22 mouse cellular contexts compared by ENCODE assay signal in genomic region chr11:83576927-83577555, GRCm38 (mm10). TPM values are rescaled to one million over a fixed set of nuclear protein-coding genes. Genes with fewer than 3 reads are reported as not detected.
DNase-seq lines count a peak whose midpoint lies in the region; ATAC-seq and TF ChIP-seq lines count a peak whose summit lies in the region.
"Had no signal": no experiment of that assay in that cellular context is flagged by ENCODE, and none has a peak within 500 bp of the region (broad histone marks: within the 10 kb centered on the region; RNA-seq: fewer than 3 reads in every experiment).

No protein-coding gene starts in this region.

- TF ChIP-seq EP300 in liver, postnatal 0 days (IDR thresholded peaks at IDR 0.05; ENCODE audit: low read depth), result no peak

- DNase-seq in liver, postnatal 0 days, result no peak
- no peak for DNase-seq in liver, embryonic 11.5 days (ENCODE audit: low spot score)
- DNase-seq in NIH3T3 (ENCODE audit: low read depth), result peak; percentile 90
- DNase-seq in B cell, adult 2 months, result no peak
- DNase-seq in gastrocnemius, postnatal 4 days (ENCODE audit: low spot score in 2 of 2), result no peak
- DNase-seq: adrenal gland, adult 8-10 months; cerebellum, postnatal 14 days; gastrocnemius, postnatal 36 days; kidney, adult 18-20 months; kidney, postnatal 25 days; lung, postnatal 10 days; right cerebral cortex, postnatal 14 days; thymus, adult 18-20 months had no signal

- H3K27me3 ChIP-seq in liver, postnatal 0 days (ENCODE audit: insufficient read depth, low read length), result no peaks in the 10 kb centered on the region
- no peaks in the 10 kb centered on the region for H3K27me3 ChIP-seq in liver, embryonic 11.5 days (replicated peaks; ENCODE audit: control insufficient read depth, insufficient read depth, low read length)
- H3K27me3 ChIP-seq: limb, embryonic 15.5 days; midbrain, embryonic 12.5 days had no signal

- H3K9ac ChIP-seq in liver, postnatal 0 days (replicated peaks), result no peak overlapping the region
- H3K9ac ChIP-seq in liver, embryonic 11.5 days (ENCODE audit: low read depth, low read length), result no peak overlapping the region
- H3K9ac ChIP-seq: limb, embryonic 15.5 days; midbrain, embryonic 12.5 days had no signal

- peak overlapping the region; percentile 77 for H3K27ac ChIP-seq in liver, postnatal 0 days (ENCODE audit: low read depth)
- H3K27ac ChIP-seq in liver, embryonic 11.5 days (ENCODE audit: low read depth, low read length), result no peak overlapping the region
- peak overlapping the region; percentile 94 for H3K27ac ChIP-seq in macrophage
- H3K27ac ChIP-seq: limb, embryonic 15.5 days; midbrain, embryonic 12.5 days had no signal

- ATAC-seq in liver, postnatal 0 days, result peak; percentile 26
- no peak for ATAC-seq in liver, embryonic 11.5 days (replicated peaks; ENCODE audit: low FRiP score)
- no peak for ATAC-seq in erythroid progenitor cell, adult 5-6 weeks (replicated peaks; ENCODE audit: low FRiP score, poor library complexity, severe bottlenecking)
- ATAC-seq: hindbrain, embryonic 16.5 days had no signal

- H3K4me3 ChIP-seq in liver, postnatal 0 days (ENCODE audit: low read depth, low read length), result peak overlapping the region; percentile 25; the same call in 1 of the 2 replicates
- H3K4me3 ChIP-seq in liver, embryonic 11.5 days (ENCODE audit: low read depth, low read length), result no peak overlapping the region
- peak overlapping the region; percentile 51 for H3K4me3 ChIP-seq in macrophage (ENCODE audit: inconsistent target)
- H3K4me3 ChIP-seq: limb, embryonic 15.5 days; midbrain, embryonic 12.5 days had no signal

- H3K9me3 ChIP-seq in liver, postnatal 0 days (ENCODE audit: low read length), result no peaks in the 10 kb centered on the region
- H3K9me3 ChIP-seq in liver, embryonic 11.5 days (ENCODE audit: control insufficient read depth, low read length), result no peaks in the 10 kb centered on the region
- H3K9me3 ChIP-seq: limb, embryonic 15.5 days; midbrain, embryonic 12.5 days had no signal

- no peak for TF ChIP-seq CTCF in liver, postnatal 0 days (IDR thresholded peaks at IDR 0.05; ENCODE audit: low read depth)

- H3K4me2 ChIP-seq in liver, postnatal 0 days (ENCODE audit: low read depth, low read length), result peak overlapping the region; percentile 60
- no peak overlapping the region for H3K4me2 ChIP-seq in liver, embryonic 11.5 days
- H3K4me2 ChIP-seq: limb, embryonic 15.5 days; midbrain, embryonic 12.5 days had no signal

- H3K4me1 ChIP-seq in liver, postnatal 0 days (ENCODE audit: insufficient read depth), result peaks cover 16% of the 10 kb centered on the region
- H3K4me1 ChIP-seq in liver, embryonic 11.5 days (replicated peaks; ENCODE audit: control insufficient read depth, insufficient read depth, low read length), result no peaks in the 10 kb centered on the region
- H3K4me1 ChIP-seq: limb, embryonic 15.5 days; midbrain, embryonic 12.5 days had no signal

- H3K79me2 ChIP-seq in macrophage (ENCODE audit: inconsistent target), result peaks cover 36% of the 10 kb centered on the region

- no peaks in the 10 kb centered on the region for H3K36me3 ChIP-seq in liver, postnatal 0 days (replicated peaks; ENCODE audit: insufficient read depth, low read length)
- H3K36me3 ChIP-seq in liver, embryonic 11.5 days (ENCODE audit: control insufficient read depth, insufficient read depth, low read length), result no peaks in the 10 kb centered on the region
- peaks cover 19% of the 10 kb centered on the region; the same call in 1 of the 2 replicates for H3K36me3 ChIP-seq in macrophage (ENCODE audit: inconsistent target)
- H3K36me3 ChIP-seq: limb, embryonic 15.5 days; midbrain, embryonic 12.5 days had no signal

- 41% methylated on average over 4 of the region's 4 CpGs for WGBS in liver, postnatal 0 days (ENCODE audit: insufficient replicate concordance)
- WGBS in liver, embryonic 11.5 days, result 73% methylated on average over 4 of the region's 4 CpGs
- 10% methylated on average over 4 of the region's 4 CpGs for WGBS in macrophage (ENCODE audit: missing documents)

RNA-seq across cellular contexts. Expression of gene Ccl9, which starts 1.4 kb away (rescaled TPM):
- polyA plus RNA-seq in liver, postnatal 0 days (2015; fragmentation: Nextera tagmentation; extraction: Ambion mirVana), result 92.6 and 107 TPM in 2 replicates
- polyA plus RNA-seq in liver, embryonic 11.5 days (2014; fragmentation: Nextera tagmentation; extraction: Ambion mirVana), result 5.5 and 8.7 TPM in 2 replicates
- 100 to 1,000 TPM in 16 of 26 experiments, 10 to 100 TPM in 10; 27.1 to 700 (median 152) TPM for total RNA-seq in macrophage (2018; cell fraction: chromatin; rRNA removed)
- 1,000 to 10,000 TPM in 7 of 26 experiments, 100 to 1,000 TPM in 19; 287 to 1,885 (median 507) TPM for total RNA-seq in macrophage (2018; cell fraction: cytosol; rRNA removed)
- total RNA-seq in macrophage (2018; cell fraction: nucleus; rRNA removed), result 1,000 to 10,000 TPM in 2 of 26 experiments, 100 to 1,000 TPM in 23, 10 to 100 TPM in 1; 94.4 to 1,218 (median 394) TPM
- 289 to 625 TPM (median 620 TPM) in 3 replicates for polyA plus RNA-seq in macrophage (2018)
- 28.1 and 34.2 TPM in 2 replicates for total RNA-seq in erythroid progenitor cell, adult 5-6 weeks (2015; ENCODE audit: low replicate concordance)
- 7.1 and 35.4 TPM in 2 replicates for total RNA-seq in erythroid progenitor cell, adult 5-6 weeks (2017; ENCODE audit: low replicate concordance)
- total RNA-seq in gastrocnemius, postnatal 4 days (2021), result 1 to 10 TPM; 4.0 to 4.9 TPM

RNA-seq across cellular contexts. Expression of gene Ccl6, which starts 15.8 kb away (rescaled TPM):
- 46.9 and 55.2 TPM in 2 replicates for polyA plus RNA-seq in liver, postnatal 0 days (2015; fragmentation: Nextera tagmentation; extraction: Ambion mirVana)
- 14.7 and 16.1 TPM in 2 replicates for polyA plus RNA-seq in liver, embryonic 11.5 days (2014; fragmentation: Nextera tagmentation; extraction: Ambion mirVana)
- total RNA-seq in macrophage (2018; cell fraction: chromatin; rRNA removed), result 100 to 1,000 TPM in 5 of 26 experiments, 10 to 100 TPM in 21; 13.7 to 172 (median 40.9) TPM
- 100 to 1,000 TPM; 122 to 667 (median 326) TPM for total RNA-seq in macrophage (2018; cell fraction: cytosol; rRNA removed)
- total RNA-seq in macrophage (2018; cell fraction: nucleus; rRNA removed), result 100 to 1,000 TPM in 13 of 26 experiments, 10 to 100 TPM in 13; 47.6 to 271 (median 103) TPM
- 508 to 1,107 TPM (median 907 TPM) in 3 replicates for polyA plus RNA-seq in macrophage (2018)
- total RNA-seq in erythroid progenitor cell, adult 5-6 weeks (2015; ENCODE audit: low replicate concordance), result 55.5 and 74.2 TPM in 2 replicates
- total RNA-seq in erythroid progenitor cell, adult 5-6 weeks (2017; ENCODE audit: low replicate concordance), result 24.0 and 25.2 TPM in 2 replicates
- total RNA-seq in gastrocnemius, postnatal 4 days (2021), result 1 to 10 TPM; 2.9 to 3.7 TPM

RNA-seq across cellular contexts. Expression of gene Ccl5, which starts 46.7 kb away (rescaled TPM):
- 8.6 and 12.7 TPM in 2 replicates for polyA plus RNA-seq in liver, postnatal 0 days (2015; fragmentation: Nextera tagmentation; extraction: Ambion mirVana)
- polyA plus RNA-seq in liver, embryonic 11.5 days (2014; fragmentation: Nextera tagmentation; extraction: Ambion mirVana), result not detected in 2 replicates
- total RNA-seq in macrophage (2018; cell fraction: chromatin; rRNA removed), result 1,000 to 10,000 TPM in 11 of 26 experiments, 100 to 1,000 TPM in 8, 10 to 100 TPM in 5, 1 to 10 TPM in 2; 2.2 to 3,982 (median 702) TPM
- total RNA-seq in macrophage (2018; cell fraction: cytosol; rRNA removed), result over 10,000 TPM in 13 of 26 experiments, 1,000 to 10,000 TPM in 2, 100 to 1,000 TPM in 6, 10 to 100 TPM in 5; 36.9 to 23,037 (median 8,667) TPM
- total RNA-seq in macrophage (2018; cell fraction: nucleus; rRNA removed), result 1,000 to 10,000 TPM in 18 of 26 experiments, 100 to 1,000 TPM in 2, 10 to 100 TPM in 6; 20.5 to 8,493 (median 2,733) TPM
- 67.6 to 220 TPM (median 169 TPM) in 3 replicates for polyA plus RNA-seq in macrophage (2018)
- total RNA-seq in erythroid progenitor cell, adult 5-6 weeks (2015; ENCODE audit: low replicate concordance), result 11.5 and 25.6 TPM in 2 replicates
- total RNA-seq in erythroid progenitor cell, adult 5-6 weeks (2017; ENCODE audit: low replicate concordance), result 4.6 TPM in 1 of 2 replicates, not detected in the other
- not detected for total RNA-seq in gastrocnemius, postnatal 4 days (2021)
- total RNA-seq: gastrocnemius, postnatal 36 days; layer of hippocampus, postnatal 14 days; left cerebral cortex, postnatal 14 days had no signal
- polyA plus RNA-seq: embryonic facial prominence, embryonic 11.5 days; midbrain, embryonic 12.5 days had no signal

RNA-seq across cellular contexts. Expression of gene Heatr9, which starts 55.1 kb away (rescaled TPM):
- not detected in 2 replicates for polyA plus RNA-seq in liver, postnatal 0 days (2015; fragmentation: Nextera tagmentation; extraction: Ambion mirVana)
- polyA plus RNA-seq in liver, embryonic 11.5 days (2014; fragmentation: Nextera tagmentation; extraction: Ambion mirVana), result not detected in 2 replicates
- 10 to 100 TPM in 13 of 26 experiments, 1 to 10 TPM in 4, under 1 TPM in 2, not detected in 7; 0.46 to 47.2 (median 24.0) TPM for total RNA-seq in macrophage (2018; cell fraction: chromatin; rRNA removed)
- 1 to 10 TPM in 13 of 26 experiments, under 1 TPM in 9, not detected in 4; 0.06 to 7.3 (median 3.8) TPM for total RNA-seq in macrophage (2018; cell fraction: cytosol; rRNA removed)
- total RNA-seq in macrophage (2018; cell fraction: nucleus; rRNA removed), result 10 to 100 TPM in 11 of 26 experiments, 1 to 10 TPM in 7, under 1 TPM in 2, not detected in 6; 0.30 to 52.8 (median 16.6) TPM
- polyA plus RNA-seq in macrophage (2018), result 0.34 TPM in 1 of 3 replicates, not detected in the others
- total RNA-seq in erythroid progenitor cell, adult 5-6 weeks (2015; ENCODE audit: low replicate concordance), result not detected in 2 replicates
- 0.26 TPM in 1 of 2 replicates, not detected in the other for total RNA-seq in erythroid progenitor cell, adult 5-6 weeks (2017; ENCODE audit: low replicate concordance)
- total RNA-seq in gastrocnemius, postnatal 4 days (2021), result not detected
- total RNA-seq: adrenal gland, adult 8-10 months; gastrocnemius, postnatal 36 days; layer of hippocampus, postnatal 14 days; left cerebral cortex, postnatal 14 days had no signal
- polyA plus RNA-seq: embryonic facial prominence, embryonic 11.5 days; heart, postnatal 0 days; hindbrain, embryonic 16.5 days; limb, embryonic 15.5 days; midbrain, embryonic 12.5 days had no signal
